Mouse (Mus musculus): ENCODE measurements at regions not wholly inside any gene's neighbourhood (a gene's known extent, or its start where the extent isn't known, plus 50 kb on each side); places are given as distances from the start of the nearest gene placed in this dataset.

DNA sequence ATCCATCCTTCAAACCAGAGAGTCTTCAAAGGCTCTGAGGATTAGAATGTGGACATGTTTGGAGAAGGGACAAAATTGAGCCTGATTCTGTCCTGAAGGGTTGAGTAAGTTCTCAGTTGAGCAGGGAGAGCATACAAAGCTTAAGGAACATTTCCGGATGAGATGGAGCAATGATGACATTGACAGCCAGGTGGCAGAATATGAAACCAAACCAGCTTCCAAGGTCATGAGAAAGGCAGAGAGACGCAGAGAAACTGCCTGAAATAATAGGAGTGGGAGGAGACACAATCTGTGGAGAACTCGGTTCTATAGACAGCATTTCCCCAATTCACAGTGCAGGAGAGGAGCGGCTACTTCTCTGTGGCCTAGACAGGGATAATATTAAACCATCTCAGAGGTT, 176.0 kb downstream of the Brinp2 start:
- DNase-seq, result no peak

- no peak for DNase-seq
Observed at GRCm38 (mm10) chr1:158181296-158181695, 174.8 kb downstream of the Brinp2 start.

DNA sequence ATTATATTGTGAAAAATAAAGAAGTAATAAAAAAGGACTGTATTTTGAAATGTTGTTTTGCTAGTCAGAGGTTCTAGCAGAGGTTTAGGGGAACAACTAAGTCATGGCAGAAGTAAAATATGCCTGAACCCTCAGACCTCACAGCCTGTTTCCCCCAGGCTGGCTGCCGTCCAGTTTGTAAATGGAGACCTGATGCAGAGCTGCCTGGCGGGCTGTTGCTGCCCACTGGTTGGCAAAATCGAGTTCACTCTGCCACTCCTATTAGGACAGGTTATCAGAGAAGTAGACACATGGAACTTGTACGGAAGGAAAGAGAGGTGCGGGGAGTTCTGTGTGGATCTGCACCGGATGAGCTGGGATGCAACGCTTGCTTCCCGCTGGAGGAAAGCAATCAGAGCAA, 168.5 kb downstream of the Brinp2 start:
- DNase-seq, result no peak

DNA sequence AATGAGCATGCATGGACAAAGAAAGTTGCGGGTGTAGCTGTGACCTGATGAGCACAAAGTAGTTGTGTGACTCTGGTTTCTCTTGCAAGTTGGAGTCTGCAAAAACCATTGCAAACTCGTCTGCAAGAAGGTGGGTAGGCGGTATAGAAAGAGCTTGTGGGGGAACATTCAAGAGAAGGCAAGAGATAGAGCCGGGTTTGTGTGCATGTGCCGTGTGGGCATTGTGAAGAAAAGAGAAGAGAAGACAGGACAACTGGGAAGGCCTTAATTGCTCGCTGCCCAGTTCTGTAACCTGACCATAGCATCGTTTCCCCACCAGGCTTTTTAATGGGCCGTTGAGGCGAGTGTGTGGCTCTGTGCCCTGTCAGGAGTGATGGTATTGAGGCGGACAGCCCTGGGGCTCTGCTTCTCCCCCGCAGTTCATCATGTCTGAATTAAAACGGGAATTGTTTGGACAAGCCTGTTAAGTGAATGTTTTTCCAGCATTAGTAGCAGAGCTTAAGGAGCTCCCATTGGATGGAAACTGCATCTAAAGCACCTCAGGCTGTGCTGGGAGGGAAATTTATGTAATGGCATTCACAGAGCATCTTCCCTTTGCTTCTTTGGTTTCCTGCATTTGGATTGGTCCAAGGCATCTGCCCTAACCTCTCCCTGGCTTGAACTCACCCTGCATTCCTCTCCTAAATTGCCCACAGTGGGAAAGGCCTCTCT, 163.1 kb downstream of the Brinp2 start:
- DNase-seq, result no peak

- no peak for DNase-seq
Observed at GRCm38 (mm10) chr1:158193968-158194565, 162.1 kb downstream of the Brinp2 start.
